ENCODE assay signal across 22 mouse cellular contexts in genomic region chr1:93795886-93796285, GRCm38 (mm10). TPM values are rescaled to one million over a fixed set of nuclear protein-coding genes. Genes with fewer than 3 reads are reported as not detected.
A peak's percentile ranks its signal among the peaks of the same experiment; 100 is the strongest.
DNase-seq lines count a peak whose midpoint lies in the region; ATAC-seq and TF ChIP-seq lines count a peak whose summit lies in the region.
"Had no signal": no experiment of that assay in that cellular context is flagged by ENCODE, and none has a peak within 500 bp of the region (broad histone marks: within the 10 kb centered on the region; RNA-seq: fewer than 3 reads in every experiment).

No protein-coding gene starts in this region.

- peak overlapping the region; percentile 13; the same call in 1 of the 2 replicates for H3K27ac ChIP-seq in heart, embryonic 10.5 days
- H3K27ac ChIP-seq in heart, embryonic 15.5 days, result peak overlapping the region; percentile 3; the same call in 1 of the 2 replicates
- H3K27ac ChIP-seq in heart, adult 2 months, result no peak overlapping the region
- peak overlapping the region; percentile 53; the same call in 1 of the 2 replicates for H3K27ac ChIP-seq in testis, adult 2 months (ENCODE audit: control insufficient read depth, insufficient read depth, low read depth, low read length)
- H3K27ac ChIP-seq: embryonic facial prominence, embryonic 12.5 days; forebrain, embryonic 15.5 days; hindbrain, embryonic 13.5 days; hindbrain, postnatal 0 days had no signal

- no peak for ATAC-seq in heart, embryonic 15.5 days (replicated peaks; ENCODE audit: insufficient number of reproducible peaks, insufficient read depth, low FRiP score, low read depth)
- ATAC-seq: CD4-positive, CD25-positive, alpha-beta regulatory T cell, adult 4 months; forebrain, embryonic 15.5 days; hindbrain, postnatal 0 days had no signal

- TF ChIP-seq EP300 in heart, adult 2 months (IDR thresholded peaks at IDR 0.05; ENCODE audit: insufficient read depth, low read depth, low read length), result no peak

- DNase-seq in adrenal gland, adult (ENCODE audit: inconsistent age in 2 of 2, low spot score in 1 of 2), result peak; percentile 68 to 81
- no peak for DNase-seq in adrenal gland, adult 8-10 months
- DNase-seq in heart, embryonic 10.5 days (ENCODE audit: low spot score), result no peak
- DNase-seq in heart, postnatal 4 days, result no peak
- no peak for DNase-seq in heart, adult 2 months
- DNase-seq in testis, postnatal 14 days (ENCODE audit: low spot score), result no peak
- DNase-seq: B cell, adult 2 months; cerebellum, adult 11 months; cerebellum, adult 9-10 months; cerebellum, postnatal 25 days; gastrocnemius, postnatal 14 days; kidney, adult 11 months; kidney, adult 9 months had no signal

- peaks cover 87% of the 10 kb centered on the region for H3K36me3 ChIP-seq in heart, embryonic 10.5 days
- H3K36me3 ChIP-seq in heart, embryonic 15.5 days, result peaks cover 50% of the 10 kb centered on the region
- peaks cover 2% of the 10 kb centered on the region; the same call in 1 of the 2 replicates for H3K36me3 ChIP-seq in heart, adult 2 months (ENCODE audit: control insufficient read depth, insufficient read depth, low read length)
- H3K36me3 ChIP-seq in testis, adult 2 months (ENCODE audit: control insufficient read depth, insufficient read depth, low read length), result peaks cover 3% of the 10 kb centered on the region

- no peak overlapping the region for H3K4me2 ChIP-seq in heart, embryonic 15.5 days
- H3K4me2 ChIP-seq: embryonic facial prominence, embryonic 12.5 days; forebrain, embryonic 15.5 days; heart, embryonic 11.5 days; hindbrain, embryonic 13.5 days had no signal

- no peak for TF ChIP-seq POLR2A in heart, adult 2 months (IDR thresholded peaks at IDR 0.05; ENCODE audit: insufficient read depth, low read depth, low read length)
- no peak for TF ChIP-seq POLR2A in testis, adult 2 months (IDR thresholded peaks at IDR 0.05; ENCODE audit: control insufficient read depth, low read depth, low read length)

- H3K9ac ChIP-seq in heart, embryonic 15.5 days, result no peak overlapping the region
- no peak overlapping the region for H3K9ac ChIP-seq in heart, adult 2 months (ENCODE audit: low read depth, low read length)
- H3K9ac ChIP-seq: embryonic facial prominence, embryonic 12.5 days; forebrain, embryonic 15.5 days; hindbrain, embryonic 13.5 days had no signal

- no peak overlapping the region for H3K4me3 ChIP-seq in heart, embryonic 10.5 days
- no peak overlapping the region for H3K4me3 ChIP-seq in heart, embryonic 15.5 days
- no peak overlapping the region for H3K4me3 ChIP-seq in heart, adult 2 months
- no peak overlapping the region for H3K4me3 ChIP-seq in testis, adult 2 months (ENCODE audit: control insufficient read depth, low read depth, low read length)
- H3K4me3 ChIP-seq: embryonic facial prominence, embryonic 12.5 days; forebrain, embryonic 15.5 days; hindbrain, embryonic 13.5 days had no signal

- no peaks in the 10 kb centered on the region for H3K4me1 ChIP-seq in heart, embryonic 10.5 days
- H3K4me1 ChIP-seq in heart, embryonic 15.5 days (replicated peaks), result peaks cover 5% of the 10 kb centered on the region
- H3K4me1 ChIP-seq in heart, adult 2 months (ENCODE audit: control insufficient read depth, insufficient read depth, low read length), result no peaks in the 10 kb centered on the region
- peaks cover 2% of the 10 kb centered on the region for H3K4me1 ChIP-seq in testis, adult 2 months (ENCODE audit: control insufficient read depth, insufficient read depth, low read length)

- TF ChIP-seq CTCF in heart, adult 2 months (IDR thresholded peaks at IDR 0.05), result no peak
- no peak for TF ChIP-seq CTCF in testis, adult 2 months (IDR thresholded peaks at IDR 0.05; ENCODE audit: control insufficient read depth, insufficient read depth, insufficient replicate concordance, low read depth, low read length)

- WGBS in heart, embryonic 10.5 days, result 73% methylated on average over 8 of the region's 8 CpGs
- 51% methylated on average over 8 of the region's 8 CpGs for WGBS in heart, embryonic 15.5 days
- 63% methylated on average over 8 of the region's 8 CpGs for WGBS in heart, adult 2 months

- no peaks in the 10 kb centered on the region for H3K9me3 ChIP-seq in heart, embryonic 10.5 days
- H3K9me3 ChIP-seq in heart, embryonic 15.5 days (replicated peaks), result no peaks in the 10 kb centered on the region
- H3K9me3 ChIP-seq: embryonic facial prominence, embryonic 12.5 days; forebrain, embryonic 15.5 days; G1E; hindbrain, embryonic 13.5 days had no signal

- H3K27me3 ChIP-seq in heart, embryonic 10.5 days (ENCODE audit: insufficient read depth, poor library complexity, severe bottlenecking), result no peaks in the 10 kb centered on the region
- H3K27me3 ChIP-seq in heart, embryonic 15.5 days, result no peaks in the 10 kb centered on the region
- H3K27me3 ChIP-seq in heart, adult 2 months (ENCODE audit: control insufficient read depth, insufficient read depth, low read length), result no peaks in the 10 kb centered on the region
- H3K27me3 ChIP-seq in testis, adult 2 months (ENCODE audit: control insufficient read depth, insufficient read depth, low read length), result no peaks in the 10 kb centered on the region
- H3K27me3 ChIP-seq: embryonic facial prominence, embryonic 12.5 days; forebrain, embryonic 15.5 days; hindbrain, embryonic 13.5 days had no signal

- no peaks in the 10 kb centered on the region for H3K79me2 ChIP-seq in heart, adult 2 months (replicated peaks; ENCODE audit: control insufficient read depth, insufficient read depth, low read length)

- intact Hi-C loops in heart, adult 2 months (cut with DNase I), result no loop called here

RNA-seq across cellular contexts. Expression of gene Dtymk, which starts 5.8 kb away (rescaled TPM):
- 10 to 100 TPM; 60.0 to 89.7 (median 75.5) TPM for total RNA-seq in adrenal gland, adult 8-10 months (2022)
- polyA plus RNA-seq in heart, embryonic 10.5 days (2016; fragmentation: Nextera tagmentation; extraction: Ambion mirVana), result 214 and 261 TPM in 2 replicates
- 10 to 100 TPM; 78.1 to 79.7 TPM for total RNA-seq in heart, postnatal 4 days (2021)
- 147 and 156 TPM in 2 replicates for polyA plus RNA-seq in heart, embryonic 15.5 days (2015; fragmentation: Nextera tagmentation; extraction: Ambion mirVana)
- total RNA-seq in heart, adult 2 months (2021), result 10 to 100 TPM; 22.2 to 22.4 TPM
- 23.6 and 35.4 TPM in 2 replicates for polyA plus RNA-seq in heart, adult 2 months (2012; rRNA removed)
- polyA plus RNA-seq in testis, adult 2 months (2012; rRNA removed), result 80.9 and 81.9 TPM in 2 replicates

RNA-seq across cellular contexts. Expression of gene Ing5, which starts 7.9 kb away (rescaled TPM):
- 10 to 100 TPM; 16.6 to 21.9 (median 20.8) TPM for total RNA-seq in adrenal gland, adult 8-10 months (2022)
- polyA plus RNA-seq in heart, embryonic 10.5 days (2016; fragmentation: Nextera tagmentation; extraction: Ambion mirVana), result 20.3 and 21.1 TPM in 2 replicates
- total RNA-seq in heart, postnatal 4 days (2021), result 10 to 100 TPM; 11.9 to 13.1 TPM
- 10.3 and 11.9 TPM in 2 replicates for polyA plus RNA-seq in heart, embryonic 15.5 days (2015; fragmentation: Nextera tagmentation; extraction: Ambion mirVana)
- total RNA-seq in heart, adult 2 months (2021), result 10 to 100 TPM; 13.0 to 15.1 TPM
- polyA plus RNA-seq in heart, adult 2 months (2012; rRNA removed), result 5.4 and 6.8 TPM in 2 replicates
- 7.9 and 9.0 TPM in 2 replicates for polyA plus RNA-seq in testis, adult 2 months (2012; rRNA removed)

RNA-seq across cellular contexts. Expression of gene D2hgdh, which starts 28.8 kb away (rescaled TPM):
- total RNA-seq in adrenal gland, adult 8-10 months (2022), result 10 to 100 TPM; 66.1 to 75.9 (median 74.2) TPM
- 14.8 and 18.3 TPM in 2 replicates for polyA plus RNA-seq in heart, embryonic 10.5 days (2016; fragmentation: Nextera tagmentation; extraction: Ambion mirVana)
- 10 to 100 TPM; 21.0 to 25.1 TPM for total RNA-seq in heart, postnatal 4 days (2021)
- 15.4 and 18.5 TPM in 2 replicates for polyA plus RNA-seq in heart, embryonic 15.5 days (2015; fragmentation: Nextera tagmentation; extraction: Ambion mirVana)
- total RNA-seq in heart, adult 2 months (2021), result 10 to 100 TPM; 32.3 to 35.1 TPM
- polyA plus RNA-seq in heart, adult 2 months (2012; rRNA removed), result 64.1 and 72.6 TPM in 2 replicates
- 13.4 and 13.5 TPM in 2 replicates for polyA plus RNA-seq in testis, adult 2 months (2012; rRNA removed)

RNA-seq across cellular contexts. Expression of gene Thap4, which starts 41.2 kb away (rescaled TPM):
- total RNA-seq in adrenal gland, adult 8-10 months (2022), result 10 to 100 TPM; 45.0 to 54.2 (median 51.8) TPM
- polyA plus RNA-seq in heart, embryonic 10.5 days (2016; fragmentation: Nextera tagmentation; extraction: Ambion mirVana), result 42.9 and 56.5 TPM in 2 replicates
- 10 to 100 TPM; 68.7 to 72.6 TPM for total RNA-seq in heart, postnatal 4 days (2021)
- polyA plus RNA-seq in heart, embryonic 15.5 days (2015; fragmentation: Nextera tagmentation; extraction: Ambion mirVana), result 51.0 and 51.4 TPM in 2 replicates
- total RNA-seq in heart, adult 2 months (2021), result 10 to 100 TPM; 75.0 to 80.4 TPM
- polyA plus RNA-seq in heart, adult 2 months (2012; rRNA removed), result 69.0 and 76.9 TPM in 2 replicates
- 261 and 291 TPM in 2 replicates for polyA plus RNA-seq in testis, adult 2 months (2012; rRNA removed)

RNA-seq across cellular contexts. Expression of gene Atg4b, which starts 44.6 kb away (rescaled TPM):
- total RNA-seq in adrenal gland, adult 8-10 months (2022), result 100 to 1,000 TPM in 2 of 4 experiments, 10 to 100 TPM in 2; 80.6 to 135 (median 109) TPM
- 69.3 and 78.3 TPM in 2 replicates for polyA plus RNA-seq in heart, embryonic 10.5 days (2016; fragmentation: Nextera tagmentation; extraction: Ambion mirVana)
- 10 to 100 TPM; 48.0 to 51.4 TPM for total RNA-seq in heart, postnatal 4 days (2021)
- 56.1 and 57.6 TPM in 2 replicates for polyA plus RNA-seq in heart, embryonic 15.5 days (2015; fragmentation: Nextera tagmentation; extraction: Ambion mirVana)
- total RNA-seq in heart, adult 2 months (2021), result 10 to 100 TPM; 33.6 to 36.4 TPM
- 27.7 and 33.4 TPM in 2 replicates for polyA plus RNA-seq in heart, adult 2 months (2012; rRNA removed)
- polyA plus RNA-seq in testis, adult 2 months (2012; rRNA removed), result 36.5 and 38.3 TPM in 2 replicates

Comparison
In these comparisons a context has a peak if more than half of its experiments do, and no peak if none do; other contexts are left out.
1. DNase-seq: peak in adrenal gland, adult (2 of 2); none in adrenal gland, adult 8-10 months (single experiment), heart, embryonic 10.5 days (single experiment), heart, postnatal 4 days (single experiment), heart, adult 2 months (0 of 2) and testis, postnatal 14 days (single experiment).